Mouse (Mus musculus) left cerebral cortex, adult 2 months (tissue): Measurements from ENCODE around the gene Clba1. TPM values are rescaled to one million over a fixed set of nuclear protein-coding genes. Genes with fewer than 3 reads are reported as not detected.
"Not testable (repeated sequence)": the region's sequence is repeated elsewhere in the genome, so short reads cannot be mapped to it uniquely, and the experiment has no call there.

Source experiments
- DNase-seq, 2 experiments: peaks; one replicate each; pipeline ENCODE4 v3.0.0; 2021 to 2022; ENCODE audit warnings: low spot score in 2 of 2, mixed read lengths in 1 of 2; ENCODE audit errors: extremely low spot score in 1 of 2
- H3K27ac ChIP-seq: fragments of 200-600 bp; 2 replicates; pipeline ENCODE4 v1.8.1; 2022
- H3K4me3 ChIP-seq: fragments of 200-600 bp; 2 replicates; pipeline ENCODE4 v1.8.1; 2022
- CTCF ChIP-seq: fragments of 200-600 bp; IDR thresholded peaks from 2 replicates; pipeline ENCODE4 v1.8.1; 2022; ENCODE audit warnings: antibody characterized with exemption, mild to moderate bottlenecking, moderate library complexity
- intact Hi-C: fragments of 180-260 bp; cut with DNase I; formaldehyde crosslinking; loops from one replicate; pipeline ENCODE4 v1.15.1; 2025
- total RNA-seq, 2 experiments: library from RNA; stranded (reverse); gene quantifications; 2 replicates each; pipeline ENCODE4 v1.2.3; 2021

Clba1 gene
- total RNA-seq, 2 experiments from 2014 or later, result 15.7 to 18.6 TPM

- intact Hi-C loops, result no loop called here
- H3K27ac ChIP-seq, result no peak overlapping the region
- DNase-seq, result no peak
- H3K4me3 ChIP-seq, result no peak overlapping the region
- TF ChIP-seq CTCF, result no peak
These were observed 31.7 kb downstream of the Clba1 start for GRCm38 (mm10) chr12:112840209-112841086.

GRCm38 (mm10) chr12:112841338-112841892 is 32.7 kb downstream of the Clba1 start:
- H3K4me3 ChIP-seq, DNase-seq, H3K27ac ChIP-seq, intact Hi-C loops: not testable (repeated sequence)

- DNase-seq, intact Hi-C loops, H3K4me3 ChIP-seq: not testable (repeated sequence)
These were observed 33.4 kb downstream of the Clba1 start for GRCm38 (mm10) chr12:112842128-112842527.

GRCm38 (mm10) chr12:112843803-112844202 is 35.1 kb downstream of the Clba1 start:
- intact Hi-C loops, result loop anchor here (1.0 to 2.0 kb wide), 2 partner anchors 43 to 98 kb away; no protein-coding TSS in a partner anchor
- Histone ChIP-seq H3K27ac (no peak overlapping the region), H3K4me3 (no peak overlapping the region)
- TF ChIP-seq CTCF, result peak; percentile 98
- DNase-seq, result peak; percentile 71 to 87

More at GRCm38 (mm10) chr12:112842128-112842527, 33.4 kb downstream of the Clba1 start:
- H3K27ac ChIP-seq, result not testable (repeated sequence)

GRCm38 (mm10) chr12:112847880-112848279 is 39.1 kb downstream of the Clba1 start:
- no peak for TF ChIP-seq CTCF
- H3K4me3 ChIP-seq, result no peak overlapping the region
- DNase-seq, result no peak
- intact Hi-C loops, result no loop called here
- H3K27ac ChIP-seq, result no peak overlapping the region

- peak; percentile 5; the same call in 1 of the 2 replicates for TF ChIP-seq CTCF
- H3K27ac ChIP-seq, result no peak overlapping the region
- DNase-seq, result no peak
- H3K4me3 ChIP-seq, result no peak overlapping the region
- intact Hi-C loops, result no loop called here
These were observed 40.7 kb downstream of the Clba1 start for GRCm38 (mm10) chr12:112849235-112850022.

- H3K4me3 ChIP-seq, result no peak overlapping the region
- TF ChIP-seq CTCF, result no peak
- no peak overlapping the region for H3K27ac ChIP-seq
- intact Hi-C loops, result no loop called here
- DNase-seq, result no peak
These were observed 41.6 kb downstream of the Clba1 start for GRCm38 (mm10) chr12:112850344-112850743.

GRCm38 (mm10) chr12:112851116-112851515 is 42.4 kb downstream of the Clba1 start:
- no peak overlapping the region for H3K27ac ChIP-seq
- no peak overlapping the region for H3K4me3 ChIP-seq
- no peak for DNase-seq
- no peak for TF ChIP-seq CTCF
- intact Hi-C loops, result no loop called here

GRCm38 (mm10) chr12:112853050-112853729 is 44.5 kb downstream of the Clba1 start:
- intact Hi-C loops, result no loop called here

GRCm38 (mm10) chr12:112854610-112855333 is 46.0 kb downstream of the Clba1 start:
- no peak for DNase-seq
- Histone ChIP-seq H3K27ac (no peak overlapping the region), H3K4me3 (no peak overlapping the region)
- intact Hi-C loops, result no loop called here
- no peak for TF ChIP-seq CTCF

More at GRCm38 (mm10) chr12:112853050-112853729, 44.5 kb downstream of the Clba1 start:
- no peak overlapping the region for H3K4me3 ChIP-seq
- no peak overlapping the region for H3K27ac ChIP-seq
- no peak for TF ChIP-seq CTCF
- no peak for DNase-seq

- no peak for TF ChIP-seq CTCF
- Histone ChIP-seq H3K27ac (no peak overlapping the region), H3K4me3 (no peak overlapping the region)
- intact Hi-C loops, result no loop called here
- no peak for DNase-seq
These were observed 47.6 kb downstream of the Clba1 start for GRCm38 (mm10) chr12:112856338-112856737.
